Mouse (Mus musculus): ENCODE measurements around the gene Gchfr. TPM values are rescaled to one million over a fixed set of nuclear protein-coding genes. Genes with fewer than 3 reads are reported as not detected.

Gchfr gene
- polyA plus RNA-seq, 1 experiment from 2014 or later, result 8.4 TPM

DNA sequence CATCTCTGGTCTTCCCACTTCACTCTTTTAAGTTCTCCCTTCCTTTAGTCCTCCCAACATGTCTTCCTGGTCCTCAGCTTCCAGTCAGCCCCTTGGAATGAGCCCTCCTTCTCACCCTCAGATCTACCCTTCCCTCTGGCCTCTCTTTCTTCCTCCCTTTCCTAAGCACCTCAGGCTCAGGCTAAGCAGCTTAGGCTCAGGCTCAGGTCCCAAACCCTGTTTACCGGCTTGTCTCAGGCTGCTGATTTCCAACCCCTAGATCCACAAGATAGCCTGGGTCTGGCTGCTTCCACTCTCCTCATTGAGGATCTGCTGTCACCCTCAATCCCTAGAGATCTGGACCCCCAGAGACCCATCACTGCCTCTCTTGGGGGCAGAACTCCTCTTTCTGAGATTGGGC is 30.5 kb downstream of the Gchfr start:
- Histone ChIP-seq H3K9me3 (ENCODE audit: control insufficient read depth, low read length) (no peaks in the 10 kb centered on the region), H3K9ac (ENCODE audit: low read depth, low read length) (no peak overlapping the region), H3K4me1 (ENCODE audit: control insufficient read depth, insufficient read depth, low read length) (peaks cover 10% of the 10 kb centered on the region), H3K27me3 (replicated peaks; ENCODE audit: control insufficient read depth, insufficient read depth, low read length) (no peaks in the 10 kb centered on the region), H3K4me2 (ENCODE audit: low read depth, low read length) (no peak overlapping the region), H3K4me3 (ENCODE audit: low read depth, low read length) (no peak overlapping the region), H3K36me3 (ENCODE audit: control insufficient read depth, insufficient read depth, low read length) (no peaks in the 10 kb centered on the region), H3K27ac (replicated peaks; ENCODE audit: low read depth, low read length) (no peak overlapping the region)
- ATAC-seq (ENCODE audit: low read depth), result no peak
- 33% methylated on average over 1 of the region's 1 CpGs for WGBS
- no peak for DNase-seq (ENCODE audit: low spot score)

DNA sequence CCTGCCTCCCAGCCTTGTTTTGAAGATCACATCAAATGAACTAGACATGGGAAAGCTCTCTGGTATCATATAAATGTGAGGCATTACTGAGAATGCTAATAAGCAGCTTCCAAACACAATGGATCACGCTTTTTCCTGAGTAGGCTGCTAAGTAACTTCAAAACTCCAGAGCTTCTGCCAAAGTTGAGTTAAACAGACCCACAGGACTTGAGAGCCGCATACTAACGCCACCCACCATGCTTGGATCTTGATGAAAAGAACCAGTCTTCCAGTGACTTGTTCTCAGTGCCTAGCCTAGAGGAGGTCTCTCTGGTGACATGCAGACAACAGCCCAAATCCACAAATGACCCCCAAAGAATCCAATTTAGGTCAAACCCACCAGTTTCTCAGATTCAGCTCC is 31.4 kb downstream of the Gchfr start:
- Histone ChIP-seq H3K9ac (ENCODE audit: low read depth, low read length) (no peak overlapping the region), H3K27me3 (replicated peaks; ENCODE audit: control insufficient read depth, insufficient read depth, low read length) (no peaks in the 10 kb centered on the region), H3K4me2 (ENCODE audit: low read depth, low read length) (no peak overlapping the region), H3K27ac (replicated peaks; ENCODE audit: low read depth, low read length) (no peak overlapping the region), H3K36me3 (ENCODE audit: control insufficient read depth, insufficient read depth, low read length) (no peaks in the 10 kb centered on the region), H3K4me3 (ENCODE audit: low read depth, low read length) (no peak overlapping the region), H3K4me1 (ENCODE audit: control insufficient read depth, insufficient read depth, low read length) (peaks cover 15% of the 10 kb centered on the region), H3K9me3 (ENCODE audit: control insufficient read depth, low read length) (no peaks in the 10 kb centered on the region)
- 57% methylated on average over 3 of the region's 3 CpGs for WGBS
- no peak for DNase-seq (ENCODE audit: low spot score)
- ATAC-seq (ENCODE audit: low read depth), result no peak

DNA sequence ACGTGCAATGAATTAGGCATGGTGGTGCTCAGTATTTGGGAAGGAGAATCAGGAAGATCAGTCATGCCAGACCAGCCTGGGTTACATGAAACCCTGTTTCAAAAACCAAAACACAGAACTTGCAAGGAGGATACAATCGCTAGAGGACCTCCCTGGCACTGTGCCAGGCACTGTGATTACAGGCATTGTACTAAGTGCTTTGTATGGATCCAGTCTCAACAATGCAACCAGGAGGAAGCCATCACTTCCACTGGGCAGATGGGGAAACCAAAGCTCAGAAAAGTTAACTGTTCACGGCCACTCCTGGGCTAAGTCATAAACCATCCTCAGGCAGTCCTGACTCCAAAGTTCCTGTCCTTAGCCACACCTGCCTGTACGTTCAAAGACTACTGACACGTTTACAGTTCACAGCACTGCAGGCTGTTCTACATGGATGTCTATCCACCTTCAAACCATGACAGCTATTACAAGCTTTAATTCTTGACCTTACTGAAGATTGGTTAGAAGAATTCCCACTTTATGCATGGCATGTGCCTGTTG is 35.4 kb downstream of the Gchfr start:
- no peak overlapping the region; the same call in 1 of the 2 replicates for H3K27ac ChIP-seq (replicated peaks; ENCODE audit: low read depth, low read length)

DNA sequence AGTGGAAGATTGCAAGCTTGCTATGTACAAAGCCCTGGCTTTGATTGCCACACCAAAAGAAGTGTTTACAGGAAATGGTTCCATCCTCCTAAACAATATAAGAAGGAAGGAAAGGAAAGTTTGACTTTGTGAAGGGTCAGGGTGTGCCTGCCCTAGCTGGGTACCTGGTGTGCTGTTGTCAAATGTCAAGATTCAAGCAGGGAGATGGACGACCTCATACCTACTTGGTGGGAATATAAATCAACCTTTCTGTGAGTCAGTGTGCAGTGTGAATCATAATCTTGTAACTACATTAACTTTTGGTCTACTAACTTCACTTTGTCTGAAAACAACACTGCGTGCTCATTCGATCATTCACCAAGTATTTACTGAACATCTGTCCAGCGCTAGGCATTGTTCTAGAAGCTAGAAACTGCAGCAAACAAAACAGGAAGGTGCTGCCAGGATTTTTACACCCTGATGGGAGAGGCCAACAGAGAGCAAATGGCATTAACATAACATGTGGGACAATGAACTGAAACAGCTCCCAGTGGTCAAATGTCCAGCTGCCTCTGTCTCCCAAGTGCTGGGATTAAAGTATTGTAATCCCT is 36.4 kb downstream of the Gchfr start:
- no peak overlapping the region for H3K4me3 ChIP-seq (ENCODE audit: low read depth, low read length)
- no peaks in the 10 kb centered on the region for H3K27me3 ChIP-seq (replicated peaks; ENCODE audit: control insufficient read depth, insufficient read depth, low read length)
- no peak overlapping the region for H3K27ac ChIP-seq (replicated peaks; ENCODE audit: low read depth, low read length)
- no peak overlapping the region for H3K9ac ChIP-seq (ENCODE audit: low read depth, low read length)
- H3K36me3 ChIP-seq (ENCODE audit: control insufficient read depth, insufficient read depth, low read length), result no peaks in the 10 kb centered on the region
- H3K4me1 ChIP-seq (ENCODE audit: control insufficient read depth, insufficient read depth, low read length), result peaks cover 6% of the 10 kb centered on the region
- DNase-seq (ENCODE audit: low spot score) (no peak), ATAC-seq (ENCODE audit: low read depth) (no peak)
- 85% methylated on average over 4 of the region's 4 CpGs for WGBS
- H3K4me2 ChIP-seq (ENCODE audit: low read depth, low read length), result no peak overlapping the region
- H3K9me3 ChIP-seq (ENCODE audit: control insufficient read depth, low read length), result no peaks in the 10 kb centered on the region

More for the DNA sequence above, 35.4 kb downstream of the Gchfr start:
- 57% methylated on average over 5 of the region's 5 CpGs for WGBS
- Histone ChIP-seq H3K9me3 (ENCODE audit: control insufficient read depth, low read length) (no peaks in the 10 kb centered on the region), H3K4me2 (ENCODE audit: low read depth, low read length) (no peak overlapping the region), H3K4me1 (ENCODE audit: control insufficient read depth, insufficient read depth, low read length) (peaks cover 6% of the 10 kb centered on the region), H3K9ac (ENCODE audit: low read depth, low read length) (no peak overlapping the region), H3K4me3 (ENCODE audit: low read depth, low read length) (no peak overlapping the region), H3K27me3 (replicated peaks; ENCODE audit: control insufficient read depth, insufficient read depth, low read length) (no peaks in the 10 kb centered on the region), H3K36me3 (ENCODE audit: control insufficient read depth, insufficient read depth, low read length) (no peaks in the 10 kb centered on the region)
- DNase-seq (ENCODE audit: low spot score) (peak; percentile 78), ATAC-seq (ENCODE audit: low read depth) (peak; percentile 39; the same call in 1 of the 2 replicates)

DNA sequence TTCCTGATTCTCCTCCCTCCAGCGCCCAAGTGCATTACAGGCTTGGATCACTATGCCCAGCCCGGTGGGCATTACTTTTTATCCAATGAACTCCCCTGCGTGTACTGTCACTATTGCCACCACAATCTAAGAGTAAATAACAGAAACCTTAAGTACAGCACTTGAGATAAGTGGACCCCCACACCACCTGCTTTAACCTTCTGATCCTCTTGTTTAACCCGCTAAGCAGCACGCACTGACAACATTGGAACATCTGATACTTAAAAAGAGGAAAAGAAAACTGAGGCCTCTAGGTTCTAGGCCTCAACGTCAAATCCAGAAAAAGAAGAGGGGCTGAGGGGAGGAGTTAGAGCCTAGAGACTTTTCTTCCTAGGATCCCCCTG is 40.4 kb downstream of the Gchfr start:
- Histone ChIP-seq H3K4me3 (ENCODE audit: low read depth, low read length) (peak overlapping the region; percentile 72), H3K27ac (replicated peaks; ENCODE audit: low read depth, low read length) (peak overlapping the region; percentile 83), H3K4me2 (ENCODE audit: low read depth, low read length) (peak overlapping the region; percentile 70), H3K36me3 (ENCODE audit: control insufficient read depth, insufficient read depth, low read length) (peaks cover 23% of the 10 kb centered on the region), H3K27me3 (replicated peaks; ENCODE audit: control insufficient read depth, insufficient read depth, low read length) (no peaks in the 10 kb centered on the region), H3K9me3 (ENCODE audit: control insufficient read depth, low read length) (no peaks in the 10 kb centered on the region), H3K9ac (ENCODE audit: low read depth, low read length) (peak overlapping the region; percentile 74), H3K4me1 (ENCODE audit: control insufficient read depth, insufficient read depth, low read length) (peaks cover 10% of the 10 kb centered on the region)
- DNase-seq (ENCODE audit: low spot score) (no peak), ATAC-seq (ENCODE audit: low read depth) (no peak)
- WGBS, result 23% methylated on average over 6 of the region's 6 CpGs

DNA sequence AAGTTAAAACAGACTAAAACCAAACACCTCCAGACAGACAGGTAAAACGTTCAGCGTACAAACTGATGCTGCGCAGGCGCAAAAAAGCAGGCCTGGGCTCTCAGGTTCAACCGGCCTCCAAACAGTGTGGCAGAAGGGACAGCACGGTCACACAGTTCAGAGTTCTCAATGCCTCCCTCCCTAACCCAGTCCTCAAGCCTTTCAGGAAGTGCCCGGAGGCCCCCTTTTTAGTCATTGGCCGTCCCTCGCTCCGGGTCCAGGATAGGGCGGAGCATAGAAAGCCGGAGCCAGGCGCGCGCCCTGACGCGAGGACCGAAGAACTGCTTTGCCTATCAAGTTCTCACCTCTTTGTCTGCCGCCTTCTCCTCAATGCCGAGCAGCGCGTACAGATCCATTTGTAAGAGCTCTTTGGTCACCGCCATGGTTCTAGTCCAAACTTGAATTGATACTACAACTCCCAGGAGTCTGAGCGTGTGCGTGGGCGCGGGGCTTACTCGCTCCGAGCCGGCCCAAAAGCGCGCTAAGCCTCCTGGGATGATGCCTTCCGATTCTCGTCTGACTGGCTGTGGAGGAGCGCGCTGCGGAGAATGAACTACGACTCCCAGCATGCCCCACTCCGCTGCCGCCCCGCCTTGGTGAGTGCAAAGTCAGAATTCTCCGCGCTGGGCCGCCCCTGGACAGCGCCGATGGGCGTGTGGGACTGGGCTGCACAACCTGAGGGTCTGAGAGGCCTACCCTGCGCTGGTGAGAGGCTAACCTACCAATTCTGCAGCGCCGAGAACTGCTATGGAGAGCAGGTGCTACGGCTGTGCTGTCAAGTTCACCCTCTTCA is 41.0 kb downstream of the Gchfr start, which contains the start of the genes Zfyve19 and Dnajc17:
Gene Zfyve19 (plus strand): TSS at position 274 of the 832 bp plus-strand sequence.
Gene Dnajc17 (minus strand): TSS at position 452 of the 832 bp plus-strand sequence.
- no peaks in the 10 kb centered on the region for H3K27me3 ChIP-seq (replicated peaks; ENCODE audit: control insufficient read depth, insufficient read depth, low read length)
- WGBS, result under 1% methylated on average over 49 of the region's 51 CpGs
- peak; percentile 97 for ATAC-seq (ENCODE audit: low read depth)
- peak; percentile 99 for DNase-seq (ENCODE audit: low spot score)
- peak within 1 kb of the TSS; percentile 72 for H3K4me3 ChIP-seq (ENCODE audit: low read depth, low read length)
- peaks cover 26% of the 10 kb centered on the region for H3K36me3 ChIP-seq (ENCODE audit: control insufficient read depth, insufficient read depth, low read length)
- no peaks in the 10 kb centered on the region for H3K9me3 ChIP-seq (ENCODE audit: control insufficient read depth, low read length)
- H3K9ac ChIP-seq (ENCODE audit: low read depth, low read length), result peak within 1 kb of the TSS; percentile 74
- peaks cover 4% of the 10 kb centered on the region for H3K4me1 ChIP-seq (ENCODE audit: control insufficient read depth, insufficient read depth, low read length)
- peak within 1 kb of the TSS; percentile 83 for H3K27ac ChIP-seq (replicated peaks; ENCODE audit: low read depth, low read length)
- peak within 1 kb of the TSS; percentile 70 for H3K4me2 ChIP-seq (ENCODE audit: low read depth, low read length)

DNA sequence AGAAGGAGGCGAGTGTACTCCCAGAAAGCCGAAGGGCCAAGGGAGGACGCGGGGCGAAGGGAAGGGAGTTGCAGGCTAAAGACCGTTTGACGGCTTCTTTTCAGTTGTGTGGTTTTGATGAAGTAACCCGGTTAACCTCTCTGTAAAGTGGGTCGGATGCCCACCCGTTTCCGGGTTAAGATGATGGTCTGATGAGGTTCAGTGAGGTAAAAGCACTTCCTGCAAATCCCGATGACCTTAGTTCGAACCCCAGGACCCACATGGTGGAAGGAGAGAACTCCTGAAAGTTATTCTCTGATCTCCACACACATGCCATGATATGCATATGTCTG is 41.6 kb downstream of the Gchfr start:
- H3K36me3 ChIP-seq (ENCODE audit: control insufficient read depth, insufficient read depth, low read length), result peaks cover 29% of the 10 kb centered on the region
- ATAC-seq (ENCODE audit: low read depth) (no peak; the same call in 1 of the 2 replicates), DNase-seq (ENCODE audit: low spot score) (no peak)
- WGBS, result 3% methylated on average over 12 of the region's 13 CpGs
- H3K27me3 ChIP-seq (replicated peaks; ENCODE audit: control insufficient read depth, insufficient read depth, low read length), result no peaks in the 10 kb centered on the region
- H3K4me2 ChIP-seq (ENCODE audit: low read depth, low read length), result peak overlapping the region; percentile 67
- peaks cover 4% of the 10 kb centered on the region for H3K4me1 ChIP-seq (ENCODE audit: control insufficient read depth, insufficient read depth, low read length)
- H3K9me3 ChIP-seq (ENCODE audit: control insufficient read depth, low read length), result no peaks in the 10 kb centered on the region
- H3K4me3 ChIP-seq (ENCODE audit: low read depth, low read length), result peak overlapping the region; percentile 72
- peak overlapping the region; percentile 71 for H3K9ac ChIP-seq (ENCODE audit: low read depth, low read length)
- no peak overlapping the region for H3K27ac ChIP-seq (replicated peaks; ENCODE audit: low read depth, low read length)
